Mouse (Mus musculus) intestine, postnatal 0 days (tissue): ENCODE results near the gene Ncor1. TPM values are rescaled to one million over a fixed set of nuclear protein-coding genes. Genes with fewer than 3 reads are reported as not detected.
"Not testable (repeated sequence)": the region's sequence is repeated elsewhere in the genome, so short reads cannot be mapped to it uniquely, and the experiment has no call there.

Source experiments
- ATAC-seq: fragments of 200-750 bp; cut with Nextera tagmentation; 2 replicates; pipeline ENCODE4 v1.8.0; 2017; ENCODE audit warnings: mild to moderate bottlenecking, moderate TSS enrichment, moderate library complexity
- H3K27ac ChIP-seq: fragments of 300-500 bp; sonication (generic); 2 replicates; pipeline ENCODE4 v1.5.1; 2014; ENCODE audit warnings: mild to moderate bottlenecking, low read depth, low read length, moderate library complexity
- H3K27me3 ChIP-seq: fragments of 300-500 bp; sonication (generic); replicated peaks from 2 replicates; pipeline ENCODE4 v1.6.1; 2014; ENCODE audit warnings: low read length, mixed read lengths; ENCODE audit not compliant: control insufficient read depth, insufficient read depth
- H3K36me3 ChIP-seq: fragments of 300-500 bp; sonication (generic); 2 replicates; pipeline ENCODE4 v1.6.1; 2014; ENCODE audit warnings: mild to moderate bottlenecking, moderate library complexity; ENCODE audit not compliant: control insufficient read depth, insufficient read depth
- H3K4me1 ChIP-seq: fragments of 300-500 bp; sonication (generic); replicated peaks from 2 replicates; pipeline ENCODE4 v1.6.1; 2014; ENCODE audit warnings: antibody characterized with exemption, low read length, mixed read lengths; ENCODE audit not compliant: control insufficient read depth, insufficient read depth
- H3K4me2 ChIP-seq: fragments of 300-500 bp; sonication (generic); replicated peaks from 2 replicates; pipeline ENCODE4 v1.6.1; 2014; ENCODE audit warnings: low read depth, mild to moderate bottlenecking, moderate library complexity
- H3K4me3 ChIP-seq: fragments of 300-500 bp; sonication (generic); 2 replicates; pipeline ENCODE4 v1.5.1; 2014; ENCODE audit warnings: low read depth, low read length
- H3K9ac ChIP-seq: fragments of 300-500 bp; sonication (generic); 2 replicates; pipeline ENCODE4 v1.6.1; 2014; ENCODE audit warnings: mild to moderate bottlenecking, low read depth, low read length
- H3K9me3 ChIP-seq: fragments of 300-500 bp; sonication (generic); 2 replicates; pipeline ENCODE4 v1.6.1; 2016; ENCODE audit warnings: mixed run types; ENCODE audit not compliant: control insufficient read depth
- CTCF ChIP-seq: sonication (generic); IDR thresholded peaks from 2 replicates; pipeline ENCODE4 v1.5.1; 2016; ENCODE audit warnings: low read depth, mild to moderate bottlenecking, control low read depth, antibody characterized with exemption, moderate library complexity
- WGBS: fragments of 180-500 bp; shearing (Covaris S2); extraction: QIAGEN DNeasy Blood & Tissue Kit; methylation state at CpG from one replicate; pipeline ENCODE4 v1.1.7; 2014; 5-methylcytosine and 5-hydroxymethylcytosine counted together
- polyA plus RNA-seq: library from polyadenylated mRNA; unstranded; fragments of >200 nt; fragmentation: Nextera tagmentation; extraction: Ambion mirVana; gene quantifications from 2 replicates; pipeline ENCODE4 v1.2.1, GENCODE M21; 2015

The Ncor1 gene
- polyA plus RNA-seq, 1 experiment from 2014 or later: 114 TPM

DNA sequence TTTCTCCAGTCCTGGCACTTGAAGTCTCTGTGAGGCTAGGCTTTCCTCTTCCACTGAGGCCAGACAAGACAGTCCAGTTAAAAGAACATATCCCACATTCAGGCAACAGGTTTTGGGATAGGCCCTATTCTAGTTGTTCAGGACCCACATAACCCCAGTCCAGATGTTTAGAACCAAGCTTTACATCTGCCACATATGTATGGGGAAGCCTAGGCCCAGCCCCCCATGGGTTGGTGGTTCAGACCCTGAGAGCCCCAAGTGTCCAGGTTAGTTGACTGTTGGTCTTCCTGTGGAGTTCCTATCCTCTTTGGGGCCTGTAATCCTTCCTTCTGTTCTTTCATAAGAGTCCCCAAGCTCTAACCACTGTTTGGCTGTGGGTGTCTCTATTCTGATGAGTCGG is 170.6 kb downstream of the Ncor1 start:
- Histone ChIP-seq H3K36me3 (peaks cover 44% of the 10 kb centered on the region), H3K27ac (no peak overlapping the region), H3K4me2 (no peak overlapping the region), H3K9ac (no peak overlapping the region), H3K4me3 (no peak overlapping the region), H3K4me1 (no peaks in the 10 kb centered on the region), H3K9me3 (no peaks in the 10 kb centered on the region), H3K27me3 (no peaks in the 10 kb centered on the region)
- TF ChIP-seq CTCF: no peak
- ATAC-seq: no peak
- 96% methylated on average over 1 of the region's 1 CpGs for WGBS

DNA sequence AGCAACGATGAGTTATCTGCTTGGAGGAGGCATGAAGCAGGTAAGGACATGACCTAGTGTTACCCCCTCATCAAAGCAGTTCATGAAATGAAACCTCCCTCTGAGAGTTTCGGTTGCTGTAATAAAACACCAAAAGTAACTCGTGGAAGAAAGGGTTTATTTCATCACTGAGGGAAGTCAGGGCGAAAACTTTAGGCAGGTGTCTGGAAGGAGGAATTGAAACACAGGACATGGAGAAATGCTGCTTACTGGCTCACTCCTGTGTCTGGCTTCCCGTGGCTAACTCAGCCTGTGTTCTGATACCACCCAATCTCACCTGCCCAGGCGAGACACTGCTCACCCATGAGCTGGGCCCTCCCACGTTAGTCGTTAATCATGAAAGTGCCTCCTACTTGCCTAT is 173.3 kb downstream of the Ncor1 start:
- Histone ChIP-seq H3K27ac (no peak overlapping the region), H3K36me3 (peaks cover 37% of the 10 kb centered on the region), H3K9me3 (no peaks in the 10 kb centered on the region), H3K4me1 (no peaks in the 10 kb centered on the region), H3K27me3 (no peaks in the 10 kb centered on the region), H3K4me2 (no peak overlapping the region), H3K4me3 (no peak overlapping the region), H3K9ac (no peak overlapping the region)
- no peak for TF ChIP-seq CTCF
- no peak for ATAC-seq
- WGBS: 83% methylated on average over 8 of the region's 8 CpGs

DNA sequence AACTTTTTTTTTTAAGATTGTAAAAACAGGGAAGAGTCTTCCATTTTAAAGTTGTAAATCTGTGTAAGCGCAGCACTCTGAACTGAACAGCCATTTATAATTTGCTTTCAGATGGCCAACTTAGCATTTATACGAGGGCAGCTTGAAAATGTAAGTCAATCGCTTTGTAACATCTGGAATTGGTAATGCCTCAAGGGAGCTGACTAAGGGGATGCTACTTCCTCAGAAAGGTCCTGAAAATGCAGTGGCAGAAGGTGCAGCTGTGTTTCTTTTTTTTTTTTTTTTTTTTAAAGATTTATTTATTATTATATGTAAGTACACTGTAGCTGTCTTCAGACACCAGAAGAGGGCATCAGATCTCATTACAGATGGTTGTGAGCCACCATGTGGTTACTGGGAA is 174.3 kb downstream of the Ncor1 start:
- not testable (repeated sequence) for H3K9ac ChIP-seq, H3K4me2 ChIP-seq, H3K27me3 ChIP-seq, H3K4me3 ChIP-seq, H3K4me1 ChIP-seq, H3K9me3 ChIP-seq, ATAC-seq, H3K27ac ChIP-seq
- 92% methylated on average over 3 of the region's 3 CpGs for WGBS
- H3K36me3 ChIP-seq: peaks cover 37% of the 10 kb centered on the region

DNA sequence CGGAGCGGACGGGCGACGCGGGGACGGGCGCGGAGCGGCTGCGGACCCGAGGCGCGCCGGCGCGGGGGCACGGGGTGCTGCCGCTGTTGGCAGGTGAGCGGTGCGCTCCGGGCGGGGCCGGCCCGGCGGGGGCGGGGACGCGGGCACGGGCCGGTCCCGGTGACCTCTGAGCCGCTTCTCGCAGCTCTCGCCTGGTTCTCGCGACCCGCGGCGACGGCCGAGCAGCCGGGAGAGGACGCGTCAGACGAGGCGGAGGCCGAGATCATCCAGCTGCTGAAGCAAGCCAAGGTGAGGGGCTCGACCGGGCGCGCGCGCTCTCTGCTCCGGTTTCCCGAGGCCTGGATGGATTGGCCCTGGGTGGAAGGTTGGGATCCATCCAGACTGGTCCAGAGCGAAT is 176.7 kb downstream of the Ncor1 start:
- no peaks in the 10 kb centered on the region for H3K4me1 ChIP-seq
- ATAC-seq: peak; percentile 84
- peak overlapping the region; percentile 70 for H3K4me2 ChIP-seq
- H3K9me3 ChIP-seq: no peaks in the 10 kb centered on the region
- H3K27me3 ChIP-seq: no peaks in the 10 kb centered on the region
- H3K36me3 ChIP-seq: peaks cover 18% of the 10 kb centered on the region
- under 1% methylated on average over 54 of the region's 57 CpGs for WGBS
- no peak for TF ChIP-seq CTCF
- peak overlapping the region; percentile 78 for H3K9ac ChIP-seq
- H3K27ac ChIP-seq: peak overlapping the region; percentile 93
- H3K4me3 ChIP-seq: peak overlapping the region; percentile 86

DNA sequence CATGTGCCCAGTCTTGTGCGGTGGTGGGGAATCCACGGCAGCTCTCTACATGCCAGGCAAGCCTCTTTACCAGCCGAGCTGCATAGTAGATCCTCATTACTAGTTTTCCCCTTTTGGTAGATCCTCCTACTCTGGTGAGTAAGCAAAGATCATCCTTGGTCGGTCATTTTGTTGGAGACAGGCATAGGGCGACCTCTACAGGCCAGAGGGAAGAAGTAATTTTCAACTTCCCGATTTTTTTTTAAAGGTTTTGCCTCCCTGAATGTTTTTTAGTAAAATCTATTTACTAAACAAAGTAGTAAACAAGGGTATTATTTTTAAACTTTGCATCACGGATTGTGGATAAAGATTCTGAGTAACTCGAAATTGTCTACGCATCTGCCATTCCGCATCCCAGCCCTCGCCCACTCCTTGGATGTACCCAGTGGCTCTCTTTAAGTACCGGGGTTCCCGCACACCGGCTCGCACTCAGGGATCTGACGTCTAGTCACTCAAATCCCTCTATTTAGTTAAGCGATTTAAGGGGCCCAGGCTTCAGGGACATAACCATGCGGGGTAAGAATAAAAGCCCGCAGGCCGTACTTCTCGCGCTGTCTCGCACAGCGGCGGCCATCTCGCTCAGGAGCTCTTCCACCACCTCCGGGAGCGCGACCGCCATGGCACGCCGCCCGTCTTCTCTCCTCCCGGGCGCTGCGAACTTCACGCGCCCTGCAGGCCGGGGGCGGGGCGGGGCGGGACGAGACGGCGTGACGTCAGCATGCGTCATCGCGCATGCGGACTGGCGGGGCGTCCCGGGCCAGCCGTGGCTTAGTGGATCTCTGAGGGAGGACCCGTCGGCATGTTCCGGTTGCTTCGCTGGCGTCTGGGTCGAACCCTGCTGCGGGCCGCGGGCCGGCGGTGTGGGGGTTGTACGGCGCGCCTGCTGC is 177.4 kb downstream of the Ncor1 start, which contains the start of the genes Zswim7 and Ttc19:
TSS of gene Zswim7 (minus strand) at position 701 of the 926 bp plus-strand sequence.
TSS of gene Ttc19 (plus strand) at position 799 of the 926 bp plus-strand sequence.
- Histone ChIP-seq H3K27me3 (no peaks in the 10 kb centered on the region), H3K9ac (peak within 1 kb of the TSS; percentile 78), H3K36me3 (peaks cover 12% of the 10 kb centered on the region), H3K4me2 (peak within 1 kb of the TSS; percentile 70), H3K27ac (peak within 1 kb of the TSS; percentile 93), H3K9me3 (no peaks in the 10 kb centered on the region), H3K4me1 (no peaks in the 10 kb centered on the region), H3K4me3 (peak within 1 kb of the TSS; percentile 86)
- under 1% methylated on average over 57 of the region's 68 CpGs for WGBS
- TF ChIP-seq CTCF: peak; percentile 88
- ATAC-seq: peak; percentile 92

DNA sequence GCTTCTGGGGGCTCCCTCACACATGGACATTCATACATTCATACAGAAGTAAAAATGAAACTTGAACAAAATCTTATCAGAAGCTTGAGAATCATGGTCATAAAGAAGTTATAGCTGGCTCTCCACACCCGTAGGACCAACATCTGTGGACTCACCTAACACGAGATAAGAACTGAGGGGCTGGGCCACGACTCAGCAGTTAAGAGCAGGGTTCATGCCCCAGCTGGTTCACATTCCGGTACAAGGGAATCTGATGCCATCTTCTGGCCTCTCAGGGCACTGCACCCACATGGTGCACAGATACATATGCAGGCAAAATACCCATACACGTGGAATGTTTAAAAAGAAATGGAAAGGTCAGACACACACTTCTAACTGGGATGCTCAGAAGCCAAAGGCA is 180.3 kb downstream of the Ncor1 start:
- H3K27me3 ChIP-seq: no peaks in the 10 kb centered on the region
- no peaks in the 10 kb centered on the region for H3K4me1 ChIP-seq
- no peak overlapping the region for H3K4me3 ChIP-seq
- H3K36me3 ChIP-seq: no peaks in the 10 kb centered on the region
- ATAC-seq: peak; percentile 75
- no peak overlapping the region for H3K9ac ChIP-seq
- WGBS: 9% methylated on average over 5 of the region's 5 CpGs
- peak; percentile 94 for TF ChIP-seq CTCF
- no peak overlapping the region for H3K4me2 ChIP-seq
- H3K9me3 ChIP-seq: no peaks in the 10 kb centered on the region
- H3K27ac ChIP-seq: no peak overlapping the region
